Mouse (Mus musculus): ENCODE results near the gene Hoxd10.
A peak's percentile ranks its signal among the peaks of the same experiment; 100 is the strongest.

Gene Hoxd10

DNA sequence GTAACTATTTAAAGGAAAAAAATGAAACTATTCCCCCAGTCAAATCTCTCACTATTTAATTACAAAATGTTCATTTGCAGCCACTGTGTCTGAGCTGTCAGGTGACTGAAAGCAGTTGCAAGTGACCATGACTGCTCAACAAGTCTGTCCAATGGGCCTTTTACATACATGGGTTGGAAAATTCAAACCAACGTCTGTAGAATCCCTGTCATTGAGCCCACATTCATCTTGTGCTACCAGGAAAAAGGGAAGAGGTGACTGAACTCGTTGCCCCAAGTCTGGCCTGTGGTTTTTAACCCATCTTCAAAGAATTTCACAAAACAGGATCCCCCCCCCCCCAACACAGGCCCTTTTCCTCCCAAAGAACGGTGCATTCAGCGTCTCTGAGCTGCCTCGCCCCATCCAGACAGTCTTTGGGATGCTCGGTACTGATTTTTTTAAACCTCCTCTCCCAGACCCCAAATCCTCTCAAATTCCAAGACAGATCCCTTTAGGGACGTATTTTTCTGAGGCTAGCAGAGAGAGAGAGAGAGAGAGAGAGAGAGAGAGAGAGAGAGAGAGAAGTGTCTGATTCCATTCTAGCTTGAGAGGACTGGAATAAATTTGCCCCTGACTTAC is 4.2 kb downstream of the Hoxd10 start:
- no peak for DNase-seq (ENCODE audit: low read depth, low spot score)

DNA sequence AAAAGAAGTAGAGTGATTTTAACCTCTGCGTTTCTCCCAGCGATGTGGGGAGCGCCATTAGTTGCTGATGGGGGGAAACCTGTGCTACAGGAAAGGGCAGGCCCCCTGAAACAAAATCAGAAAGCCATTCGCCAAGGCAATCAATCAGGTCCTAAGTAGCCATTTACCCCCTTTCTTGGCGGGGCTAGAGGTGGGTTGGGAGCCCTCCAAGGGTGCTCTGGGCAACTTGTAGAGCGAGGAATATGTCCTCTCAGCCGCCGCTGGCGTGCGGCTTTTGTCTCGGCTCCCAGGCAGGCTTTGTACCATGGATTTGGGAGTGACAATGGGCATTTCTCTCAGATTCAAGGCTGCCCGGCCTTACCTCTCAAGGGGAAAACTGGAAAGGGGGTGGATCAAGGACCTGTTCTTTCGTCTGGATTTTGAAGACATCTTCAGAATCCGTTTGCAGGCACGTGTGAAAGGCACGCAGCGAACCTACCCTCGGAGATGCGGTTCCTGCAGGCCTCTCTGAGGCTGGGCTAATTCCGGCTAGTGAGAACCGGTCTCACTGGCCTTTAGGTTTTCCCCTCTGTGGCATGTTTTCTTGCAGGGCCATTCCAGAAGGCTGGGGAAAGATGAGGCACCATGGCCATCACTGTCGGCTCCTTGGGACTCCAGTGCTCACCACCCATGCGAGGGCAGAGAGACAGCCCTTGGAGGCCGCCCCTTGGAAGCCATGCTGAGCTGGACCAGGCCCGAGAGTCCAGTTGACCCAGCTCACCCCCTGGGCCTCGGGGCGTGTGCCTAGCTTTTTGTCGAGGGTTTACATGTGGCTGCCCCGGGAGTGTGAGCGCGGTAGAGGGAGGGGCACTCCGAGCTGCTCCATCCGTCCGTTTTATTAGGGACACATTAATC is 5.0 kb downstream of the Hoxd10 start:
- no peak for DNase-seq (ENCODE audit: low read depth, low spot score)

DNA sequence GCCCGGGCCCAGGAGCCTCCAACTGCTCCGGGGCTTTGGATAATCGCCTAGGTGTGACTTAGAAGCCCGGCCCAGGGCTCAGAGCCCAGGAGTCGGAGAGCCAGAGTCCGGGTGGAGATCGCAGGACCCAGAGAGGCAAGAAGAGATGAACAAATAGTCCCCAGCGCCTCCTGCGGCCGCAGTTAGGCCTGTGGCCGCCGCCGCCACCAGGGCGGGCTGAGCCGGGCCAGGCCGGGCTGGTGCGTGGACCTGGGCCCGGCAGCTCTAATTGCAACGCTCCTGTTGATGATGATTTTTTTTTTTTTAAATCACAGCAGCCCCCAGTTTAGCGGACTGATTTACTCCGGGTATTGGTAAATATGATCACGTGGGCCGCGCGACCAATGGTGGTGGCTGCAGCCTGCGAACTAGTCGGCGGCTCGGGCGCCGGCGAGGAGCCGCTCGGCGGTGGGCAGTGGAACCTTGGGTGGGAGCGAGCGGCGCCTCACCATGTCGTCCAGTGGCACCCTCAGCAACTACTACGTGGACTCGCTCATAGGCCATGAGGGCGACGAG is 5.9 kb downstream of the Hoxd10 start, which contains the start of gene Hoxd9:
Gene Hoxd9 (plus strand): TSS at position 161 of the 555 bp plus-strand sequence.
- no peak for DNase-seq (ENCODE audit: low read depth, low spot score)

DNA sequence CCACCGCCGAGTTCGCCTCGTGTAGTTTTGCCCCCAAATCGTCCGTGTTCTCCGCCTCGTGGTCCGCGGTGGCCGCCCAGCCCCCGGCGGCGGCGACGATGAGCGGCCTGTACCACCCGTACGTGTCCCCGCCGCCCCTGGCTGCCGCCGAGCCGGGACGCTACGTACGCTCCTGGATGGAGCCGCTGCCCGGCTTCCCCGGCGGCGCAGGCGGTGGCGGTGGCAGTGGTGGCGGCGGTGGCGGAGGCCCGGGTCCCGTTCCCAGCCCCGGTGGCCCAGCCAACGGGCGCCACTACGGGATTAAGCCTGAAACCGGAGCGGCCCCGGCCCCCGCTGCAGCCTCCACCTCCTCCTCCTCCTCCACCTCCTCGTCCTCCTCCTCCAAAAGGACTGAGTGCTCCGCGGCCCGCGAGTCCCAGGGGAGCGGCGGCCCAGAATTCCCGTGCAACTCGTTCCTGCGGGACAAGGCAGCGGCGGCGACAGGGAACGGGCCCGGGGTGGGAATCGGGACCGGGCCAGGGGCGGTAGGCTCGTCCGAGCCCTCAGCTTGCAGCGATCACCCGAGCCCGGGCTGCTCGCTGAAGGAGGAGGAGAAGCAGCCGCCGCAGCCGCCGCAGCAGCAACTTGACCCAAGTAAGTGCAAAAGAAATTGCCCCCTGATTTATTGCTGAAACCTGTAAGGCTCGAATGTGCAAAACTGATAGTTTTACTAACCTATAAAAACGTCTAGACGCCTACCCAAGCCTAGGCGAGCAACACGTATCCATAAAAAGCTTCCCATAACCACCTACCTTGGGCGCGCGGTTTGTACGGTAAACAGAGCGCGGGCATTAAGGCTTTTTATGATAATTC is 6.7 kb downstream of the Hoxd10 start:
- no peak for DNase-seq (ENCODE audit: low read depth, low spot score)

DNA sequence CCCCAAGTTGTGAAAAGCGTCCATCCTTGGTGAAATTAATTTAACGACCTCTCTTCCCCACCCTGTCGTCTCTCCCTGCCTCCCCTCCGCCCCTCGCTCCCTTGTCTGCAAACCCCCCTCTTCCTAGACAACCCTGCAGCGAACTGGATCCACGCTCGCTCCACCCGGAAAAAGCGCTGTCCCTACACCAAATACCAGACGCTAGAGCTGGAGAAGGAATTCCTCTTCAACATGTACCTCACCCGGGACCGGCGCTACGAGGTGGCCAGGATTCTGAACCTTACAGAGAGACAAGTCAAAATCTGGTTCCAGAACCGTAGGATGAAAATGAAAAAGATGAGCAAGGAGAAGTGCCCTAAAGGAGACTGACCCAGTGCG is 7.3 kb downstream of the Hoxd10 start:
- no peak for DNase-seq (ENCODE audit: low read depth, low spot score)

DNA sequence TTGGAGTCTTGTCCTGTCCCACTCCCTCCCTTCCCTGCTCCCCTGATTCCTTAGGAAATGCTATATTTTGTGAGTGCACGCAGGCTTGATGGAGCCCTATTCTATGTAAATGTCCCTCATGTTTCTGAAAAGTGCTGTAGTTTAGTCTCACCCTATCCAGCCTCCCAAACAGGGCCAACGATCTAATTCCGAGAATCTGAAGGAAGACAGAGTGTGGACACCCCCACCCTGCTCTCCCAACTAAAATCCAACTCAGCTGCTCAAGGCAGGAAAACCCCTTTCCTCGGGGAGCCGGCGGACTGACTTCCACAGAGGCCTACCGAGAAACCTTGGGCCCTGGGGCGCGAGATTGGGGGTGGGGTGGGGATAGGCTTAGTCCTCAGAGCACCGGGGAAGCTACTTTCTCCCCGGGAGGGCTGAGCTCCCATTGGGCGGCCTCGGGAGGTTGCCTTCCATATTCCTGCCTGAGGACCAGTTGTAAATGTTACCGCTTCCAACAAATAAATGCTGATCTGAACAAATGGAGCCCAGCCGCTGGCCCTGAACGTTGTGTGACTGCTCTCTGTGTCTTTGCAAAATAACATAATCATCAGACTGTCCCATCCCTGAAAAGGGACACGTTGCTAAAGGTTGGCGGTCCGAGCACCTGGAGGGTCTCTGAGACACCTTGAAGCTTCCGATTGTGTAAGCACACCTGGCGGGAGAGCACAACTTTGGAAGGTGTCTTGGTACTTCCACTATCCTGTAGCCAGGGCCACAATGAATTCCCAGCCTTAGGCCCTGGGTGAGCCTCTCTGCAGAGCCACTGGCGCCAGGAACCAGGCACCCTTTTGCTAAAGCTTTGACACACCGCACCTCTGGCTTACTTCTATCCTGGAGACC is 8.2 kb downstream of the Hoxd10 start:
- DNase-seq (ENCODE audit: low read depth, low spot score): no peak

DNA sequence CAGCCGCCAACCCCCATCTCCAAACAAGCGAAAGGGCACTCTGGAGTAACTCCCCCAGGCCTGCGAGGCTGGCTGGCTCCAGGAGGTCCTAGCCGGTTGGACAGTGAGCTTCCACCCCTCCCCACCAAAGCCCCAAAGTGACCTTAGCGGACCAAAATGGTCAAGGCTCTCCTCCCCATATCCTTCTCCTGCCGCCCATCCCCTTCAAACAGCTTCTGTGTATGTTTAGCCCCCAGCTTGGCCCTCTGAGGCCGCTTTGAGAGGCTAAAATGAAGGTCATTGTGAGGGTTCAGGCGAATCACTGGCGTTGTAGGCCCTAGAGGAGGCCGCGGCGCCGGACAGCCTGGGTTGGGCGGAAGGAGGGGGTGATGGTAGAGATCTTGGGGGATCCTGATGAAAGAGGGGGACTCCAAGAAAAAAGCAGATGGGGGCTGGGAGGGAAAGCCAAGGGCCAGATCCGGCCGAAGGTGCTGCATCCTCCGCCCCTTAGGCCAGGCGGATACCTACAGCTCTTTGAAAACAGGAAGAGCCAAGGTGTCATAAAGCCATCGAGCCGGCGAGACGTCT is 8.9 kb downstream of the Hoxd10 start:
- no peak for DNase-seq (ENCODE audit: low read depth, low spot score)

DNA sequence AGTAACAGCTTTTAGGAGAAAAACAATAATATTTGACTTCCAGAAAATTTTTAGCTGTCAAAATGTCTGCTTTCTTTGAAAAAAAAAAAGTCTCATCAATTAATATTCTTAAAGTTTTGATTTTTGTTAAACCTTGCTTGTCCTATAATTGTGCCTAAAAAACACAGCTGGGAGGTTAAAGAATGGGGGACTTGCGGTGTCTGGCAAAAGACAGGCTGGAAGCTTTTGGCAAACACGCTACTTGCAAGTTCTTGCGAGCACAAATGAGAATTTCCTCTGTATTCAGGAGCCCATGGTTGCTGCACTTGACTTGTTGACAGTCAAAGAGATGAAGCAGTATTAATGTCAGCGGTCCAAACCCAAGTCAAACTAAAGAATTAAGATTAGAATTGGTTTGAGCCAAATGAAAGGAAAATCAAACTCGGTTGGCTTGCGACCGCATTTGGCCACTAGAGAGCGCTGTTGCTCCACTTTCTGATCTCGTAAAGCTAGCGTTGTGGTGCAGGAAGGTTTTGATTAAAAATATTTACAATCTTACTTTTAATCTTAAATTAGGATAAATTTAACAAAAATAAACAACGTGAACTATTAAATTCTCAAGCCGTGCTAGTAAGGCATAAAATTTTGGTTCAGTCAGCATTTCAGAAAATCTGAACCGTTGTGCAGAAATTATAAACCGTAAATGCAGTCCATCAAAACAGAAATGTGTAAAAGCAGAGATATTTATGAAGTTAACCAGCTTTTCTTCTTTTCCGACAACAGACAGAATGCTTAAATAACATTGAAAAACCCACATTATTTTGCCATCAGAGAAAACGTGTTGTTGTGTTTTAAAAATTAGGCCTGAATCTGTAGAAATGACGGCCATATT is 10.5 kb downstream of the Hoxd10 start:
- peak; percentile 51 for DNase-seq (ENCODE audit: low read depth, low spot score)

DNA sequence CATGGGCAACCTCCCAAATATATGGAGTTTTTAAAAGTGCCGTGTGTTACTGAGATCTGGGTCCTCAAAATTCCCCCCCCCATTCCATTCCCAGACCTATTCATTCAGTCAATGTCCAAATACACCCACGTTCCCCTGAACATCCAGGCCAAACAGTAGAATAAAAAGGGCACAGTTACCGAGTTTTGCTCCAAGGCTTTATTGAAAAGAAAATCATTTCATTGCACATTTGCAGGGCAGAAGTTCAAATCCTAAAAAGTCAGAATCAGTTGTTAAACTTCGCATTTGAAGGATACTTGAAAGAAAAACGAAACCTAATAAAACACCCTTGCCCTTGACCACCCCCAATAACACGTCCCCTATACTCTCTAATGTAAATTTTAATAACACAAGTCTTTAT is 11.1 kb downstream of the Hoxd10 start:
- no peak for DNase-seq (ENCODE audit: low read depth, low spot score)

DNA sequence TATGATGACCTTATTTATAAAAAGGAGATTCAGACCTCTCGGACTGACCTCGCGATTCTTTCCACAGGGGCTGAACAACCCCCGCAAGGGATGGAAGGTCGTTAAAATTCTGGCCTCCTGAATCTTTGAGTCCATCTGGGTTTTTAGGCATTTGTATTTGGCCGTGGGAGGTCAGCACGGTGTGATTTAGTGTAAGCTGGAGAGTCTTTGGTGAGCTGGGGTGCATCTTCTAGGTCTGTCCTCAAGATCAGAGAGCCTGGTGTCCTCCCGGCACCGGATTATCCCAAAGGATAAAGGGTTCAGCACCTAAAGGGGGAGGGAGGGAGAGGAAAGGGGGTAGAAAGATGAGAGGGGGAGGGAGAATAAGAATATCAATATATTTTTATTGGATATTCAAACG is 11.6 kb downstream of the Hoxd10 start:
- DNase-seq (ENCODE audit: low read depth, low spot score): no peak

DNA sequence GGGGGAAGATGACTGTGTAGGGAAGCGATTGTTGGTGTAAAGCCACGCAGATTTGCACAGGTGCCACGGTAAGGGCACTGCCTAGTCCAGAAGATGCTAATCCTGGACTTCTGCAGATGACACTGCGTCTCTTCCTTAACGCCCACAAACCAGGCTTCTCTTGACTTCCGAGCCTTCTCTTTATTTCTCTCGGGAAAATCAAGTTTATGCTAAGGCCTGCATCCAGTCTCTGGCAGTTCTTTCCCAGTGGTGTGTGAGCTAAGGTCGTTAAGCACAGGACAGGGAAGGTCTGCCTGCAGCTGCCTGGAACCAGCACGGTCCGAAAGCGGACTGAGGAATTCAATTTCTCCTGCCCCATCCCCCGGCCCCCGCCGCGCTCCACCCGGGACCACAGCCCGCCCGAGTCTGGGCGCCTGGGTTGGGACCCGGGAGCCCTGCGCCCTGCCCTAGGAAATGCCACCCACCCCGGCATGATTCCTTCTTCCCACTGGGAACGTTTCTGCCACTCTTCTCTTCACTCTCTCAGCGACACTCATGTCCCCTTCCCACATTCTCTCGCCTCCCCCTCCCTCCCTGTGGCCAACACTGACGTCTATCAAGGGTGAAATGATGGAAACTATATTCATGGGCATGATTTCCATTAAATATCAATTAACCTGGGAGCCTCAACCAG is 12.1 kb downstream of the Hoxd10 start:
- DNase-seq (ENCODE audit: low read depth, low spot score): no peak

DNA sequence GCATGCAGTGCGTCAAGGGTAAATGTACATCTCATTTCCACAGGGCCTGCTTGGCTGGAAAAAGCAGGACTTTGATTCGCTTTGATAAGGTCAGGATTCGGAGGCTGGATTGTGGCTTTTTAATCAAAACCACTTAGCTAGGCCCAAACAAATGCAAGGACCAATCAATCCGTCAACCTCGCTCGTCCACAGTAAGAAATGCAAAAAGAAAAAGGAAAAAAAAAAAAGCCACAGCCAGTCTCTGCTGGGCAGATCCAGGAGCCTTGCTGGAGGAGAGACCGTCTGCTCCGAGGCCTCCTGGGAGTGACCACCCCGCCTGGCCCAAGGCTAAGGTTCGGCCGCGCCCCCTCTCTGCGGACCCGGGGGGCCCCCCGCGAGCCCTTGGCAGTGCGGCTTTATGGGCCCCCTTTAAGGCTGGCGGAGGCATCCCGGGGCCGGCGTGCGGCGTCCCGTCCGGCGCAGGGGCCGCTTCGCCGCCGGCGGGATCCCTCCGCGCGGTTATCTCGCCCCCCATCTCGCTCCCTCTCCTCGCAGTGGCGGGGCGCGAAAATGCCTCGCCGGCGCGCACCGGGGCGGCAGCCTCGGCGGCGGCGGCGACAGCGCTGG is 12.8 kb downstream of the Hoxd10 start, which contains the start of gene Hoxd8:
Gene Hoxd8 (plus strand): TSS at position 223 of the 606 bp plus-strand sequence.
- DNase-seq (ENCODE audit: low read depth, low spot score): no peak

DNA sequence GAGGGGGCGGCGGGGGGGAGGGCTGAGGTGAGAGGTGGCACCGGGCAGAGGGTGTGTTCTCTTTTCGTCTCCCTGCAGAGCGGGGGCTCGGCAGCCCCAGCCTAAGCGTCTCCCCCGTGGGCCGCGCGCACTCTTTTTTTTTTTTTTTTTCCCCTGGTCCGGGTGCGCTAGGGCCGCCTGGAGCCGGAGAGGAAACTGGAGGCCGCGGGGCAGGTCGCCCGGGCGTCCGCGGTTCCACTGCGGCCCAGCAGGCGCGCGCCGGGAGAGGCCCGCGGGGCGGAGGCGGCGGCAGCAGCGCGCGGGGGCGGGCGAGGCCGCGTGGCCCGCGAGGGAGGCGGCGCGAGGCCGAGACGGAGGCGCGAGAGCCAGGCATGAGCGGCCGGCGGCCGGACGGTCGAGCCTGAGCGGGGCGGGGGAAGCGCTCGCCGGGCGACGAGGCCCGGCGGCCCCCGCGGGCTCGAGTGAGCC is 13.3 kb downstream of the Hoxd10 start:
- no peak for DNase-seq (ENCODE audit: low read depth, low spot score)

DNA sequence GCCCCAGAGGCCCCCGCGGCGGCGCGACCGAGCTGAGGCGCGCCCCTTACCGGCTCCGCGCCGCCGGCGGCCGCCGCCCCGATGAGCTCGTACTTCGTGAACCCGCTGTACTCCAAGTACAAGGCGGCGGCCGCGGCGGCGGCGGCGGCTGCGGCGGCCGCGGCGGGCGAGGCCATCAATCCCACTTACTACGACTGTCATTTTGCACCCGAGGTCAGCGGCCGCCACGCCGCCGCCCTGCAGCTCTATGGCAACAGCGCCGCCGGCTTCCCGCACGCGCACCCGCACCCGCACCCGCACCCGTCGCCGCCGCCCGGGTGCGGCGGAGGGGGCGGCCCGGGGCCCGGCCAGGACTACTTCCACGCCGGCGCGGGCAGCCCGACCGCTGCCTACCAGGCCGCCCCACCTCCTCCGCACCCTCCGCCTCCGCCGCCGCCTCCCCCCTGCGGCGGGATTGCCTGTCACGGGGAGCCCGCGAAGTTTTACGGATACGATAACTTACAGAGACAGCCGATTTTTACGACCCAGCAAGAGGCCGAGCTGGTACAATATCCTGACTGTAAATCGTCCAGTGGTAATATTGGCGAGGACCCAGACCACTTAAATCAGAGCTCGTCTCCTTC is 13.9 kb downstream of the Hoxd10 start:
- DNase-seq (ENCODE audit: low read depth, low spot score): peak; percentile 27

DNA sequence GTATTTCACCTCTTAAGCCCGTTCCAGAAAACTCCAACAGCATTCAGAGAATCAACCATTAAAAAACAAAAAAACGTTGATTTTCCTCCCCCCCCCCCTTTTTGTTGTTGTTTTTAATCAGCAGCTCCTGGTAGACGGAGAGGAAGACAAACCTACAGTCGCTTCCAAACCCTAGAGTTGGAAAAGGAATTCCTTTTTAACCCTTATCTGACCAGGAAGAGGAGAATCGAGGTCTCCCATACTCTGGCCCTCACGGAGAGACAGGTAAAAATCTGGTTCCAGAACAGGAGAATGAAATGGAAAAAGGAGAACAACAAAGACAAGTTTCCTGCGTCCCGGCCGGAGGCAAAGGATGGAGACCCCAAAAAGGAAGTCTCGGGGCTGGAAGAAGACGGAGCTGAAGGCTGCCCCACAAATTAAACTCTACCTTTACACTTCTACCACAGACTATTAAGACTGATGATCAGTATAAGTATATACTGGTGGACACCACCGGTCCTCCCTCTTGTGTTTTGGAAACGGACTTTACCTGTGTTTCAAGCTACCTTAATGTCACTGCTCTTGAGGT is 14.8 kb downstream of the Hoxd10 start:
- no peak for DNase-seq (ENCODE audit: low read depth, low spot score)

DNA sequence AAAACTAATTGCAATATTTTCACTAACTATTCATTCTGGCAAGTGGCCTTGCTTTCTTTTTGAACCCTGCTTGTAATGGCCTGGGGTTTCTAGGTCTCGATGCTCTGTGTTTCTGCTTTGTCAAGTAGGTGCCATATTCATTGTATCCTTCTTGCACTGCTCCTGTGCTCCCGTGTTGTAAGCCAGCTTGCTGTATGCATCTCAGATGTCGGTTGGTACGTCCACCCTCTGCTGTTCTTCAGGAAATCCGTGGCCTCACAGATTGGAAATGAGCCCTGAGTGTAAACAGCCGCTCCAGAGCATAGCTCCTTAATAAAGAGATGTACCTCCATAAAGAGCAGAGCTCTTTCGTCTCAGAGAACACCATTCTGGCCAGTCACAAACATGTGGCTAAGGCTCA is 15.9 kb downstream of the Hoxd10 start:
- DNase-seq (ENCODE audit: low read depth, low spot score): no peak

DNA sequence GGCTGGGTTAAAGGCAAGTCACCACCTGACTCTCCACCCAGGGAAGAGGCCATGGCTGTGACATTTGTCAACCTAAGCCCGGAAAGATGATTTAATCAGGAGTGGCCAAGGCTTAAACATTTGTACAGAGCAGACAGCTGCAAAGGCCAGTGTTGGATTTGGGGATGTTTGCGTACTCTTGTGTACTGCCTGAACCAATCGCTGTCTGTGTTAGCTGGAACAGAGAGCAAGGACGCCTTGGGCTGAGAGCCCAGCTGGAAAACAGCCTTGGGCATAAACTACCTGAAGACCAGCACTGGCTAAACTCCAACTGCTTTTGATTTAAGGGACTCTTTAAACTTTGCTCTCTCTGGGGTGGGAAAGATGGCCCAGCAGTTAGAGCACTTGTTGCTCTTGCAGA is 17.0 kb downstream of the Hoxd10 start:
- no peak for DNase-seq (ENCODE audit: low read depth, low spot score)
